Mouse (Mus musculus): ENCODE measurements around the gene Gm6993. TPM values are rescaled to one million over a fixed set of nuclear protein-coding genes. Genes with fewer than 3 reads are reported as not detected.

The Gm6993 gene
- polyA plus RNA-seq, 1 experiment: not detected

- no peak for DNase-seq (ENCODE audit: low read depth, low spot score)
- 68% methylated on average over 12 of the region's 12 CpGs for WGBS
Observed at GRCm38 (mm10) chr12:31236861-31237595, 3.5 kb upstream of the Gm6993 start.

- no peak for DNase-seq (ENCODE audit: low read depth, low spot score)
- WGBS: 60% methylated on average over 3 of the region's 3 CpGs
Observed at GRCm38 (mm10) chr12:31239031-31239583, 1.5 kb upstream of the Gm6993 start.

GRCm38 (mm10) chr12:31239798-31240197, 772 bp upstream of the Gm6993 start:
- WGBS: 44% methylated on average over 4 of the region's 4 CpGs
- no peak for DNase-seq (ENCODE audit: low read depth, low spot score)

GRCm38 (mm10) chr12:31241595-31242342, 1.2 kb downstream of the Gm6993 start:
- WGBS: 64% methylated on average over 6 of the region's 6 CpGs
- DNase-seq (ENCODE audit: low read depth, low spot score): no peak

GRCm38 (mm10) chr12:31244001-31244400, 3.4 kb downstream of the Gm6993 start:
- DNase-seq (ENCODE audit: low read depth, low spot score): no peak
- WGBS: 48% methylated on average over 2 of the region's 2 CpGs

GRCm38 (mm10) chr12:31244691-31245090, 4.1 kb downstream of the Gm6993 start:
- 92% methylated on average over 3 of the region's 3 CpGs for WGBS
- no peak for DNase-seq (ENCODE audit: low read depth, low spot score)

GRCm38 (mm10) chr12:31246153-31246552, 5.6 kb downstream of the Gm6993 start:
- DNase-seq (ENCODE audit: low read depth, low spot score): no peak
- WGBS: 72% methylated on average over 3 of the region's 3 CpGs

- WGBS: 62% methylated on average over 3 of the region's 3 CpGs
- no peak for DNase-seq (ENCODE audit: low read depth, low spot score)
Observed at GRCm38 (mm10) chr12:31246615-31247014, 6.0 kb downstream of the Gm6993 start.

GRCm38 (mm10) chr12:31248165-31248564, 7.6 kb downstream of the Gm6993 start:
- no peak for DNase-seq (ENCODE audit: low read depth, low spot score)
- 58% methylated on average over 3 of the region's 3 CpGs for WGBS

- WGBS: 77% methylated on average over 10 of the region's 10 CpGs
Observed at GRCm38 (mm10) chr12:31248681-31249080, 8.1 kb downstream of the Gm6993 start.

GRCm38 (mm10) chr12:31252259-31252658, 11.7 kb downstream of the Gm6993 start:
- WGBS: 12% methylated on average over 4 of the region's 4 CpGs
- no peak for DNase-seq (ENCODE audit: low read depth, low spot score)

More at GRCm38 (mm10) chr12:31248681-31249080, 8.1 kb downstream of the Gm6993 start:
- no peak for DNase-seq (ENCODE audit: low read depth, low spot score)

GRCm38 (mm10) chr12:31254978-31255377, 14.4 kb downstream of the Gm6993 start:
- DNase-seq (ENCODE audit: low read depth, low spot score): no peak
- 86% methylated on average over 8 of the region's 8 CpGs for WGBS

GRCm38 (mm10) chr12:31256121-31256903, 15.7 kb downstream of the Gm6993 start:
- WGBS: 42% methylated on average over 9 of the region's 9 CpGs
- DNase-seq (ENCODE audit: low read depth, low spot score): no peak

- WGBS: 77% methylated on average over 3 of the region's 3 CpGs
- no peak for DNase-seq (ENCODE audit: low read depth, low spot score)
Observed at GRCm38 (mm10) chr12:31261882-31262281, 21.3 kb downstream of the Gm6993 start.

- WGBS: 28% methylated on average over 7 of the region's 7 CpGs
- no peak for DNase-seq (ENCODE audit: low read depth, low spot score)
Observed at GRCm38 (mm10) chr12:31263921-31264320, 23.4 kb downstream of the Gm6993 start.

GRCm38 (mm10) chr12:31265005-31265721, 24.6 kb downstream of the Gm6993 start, which contains the start of gene Lamb1:
Gene Lamb1 (plus strand): TSS chr12:31265234.
- 2% methylated on average over 39 of the region's 39 CpGs for WGBS
- no peak for DNase-seq (ENCODE audit: low read depth, low spot score)

- WGBS: 2% methylated on average over 50 of the region's 50 CpGs
- no peak for DNase-seq (ENCODE audit: low read depth, low spot score)
Observed at GRCm38 (mm10) chr12:31265722-31266431, 25.3 kb downstream of the Gm6993 start.

- 15% methylated on average over 15 of the region's 15 CpGs for WGBS
- DNase-seq (ENCODE audit: low read depth, low spot score): no peak
Observed at GRCm38 (mm10) chr12:31266686-31267085, 26.1 kb downstream of the Gm6993 start.

- 50% methylated on average over 4 of the region's 4 CpGs for WGBS
- DNase-seq (ENCODE audit: low read depth, low spot score): no peak
Observed at GRCm38 (mm10) chr12:31267363-31267762, 26.8 kb downstream of the Gm6993 start.
